Mouse (Mus musculus): ENCODE data around the gene Rusc2. TPM values are rescaled to one million over a fixed set of nuclear protein-coding genes. Genes with fewer than 3 reads are reported as not detected.
A peak's percentile ranks its signal among the peaks of the same experiment; 100 is the strongest.

The Rusc2 gene
- total and polyA plus RNA-seq, 2 experiments from 2014 or later, result 63.8 to 151 TPM

- TF ChIP-seq CTCF (IDR thresholded peaks at IDR 0.05; ENCODE audit: low read depth), result no peak
- no peaks in the 10 kb centered on the region for H3K36me3 ChIP-seq (ENCODE audit: insufficient read depth, low read length)
- no peak for ATAC-seq
- no peak for DNase-seq (ENCODE audit: low spot score)
- H3K27ac ChIP-seq, result no peak overlapping the region
- no peak overlapping the region for H3K9ac ChIP-seq (replicated peaks; ENCODE audit: low read length)
- no peaks in the 10 kb centered on the region for H3K27me3 ChIP-seq (ENCODE audit: insufficient read depth, low read length)
- 76% methylated on average over 3 of the region's 3 CpGs for WGBS
- no peak overlapping the region for H3K4me3 ChIP-seq (ENCODE audit: low read length)
- no peaks in the 10 kb centered on the region for H3K9me3 ChIP-seq (ENCODE audit: low read length)
- no peaks in the 10 kb centered on the region for H3K4me1 ChIP-seq (ENCODE audit: insufficient read depth, low read length)
- no peak overlapping the region for H3K4me2 ChIP-seq (ENCODE audit: low read depth, low read length)
These were observed 9.8 kb downstream of the Rusc2 start for GRCm38 (mm10) chr4:43391521-43392050.

GRCm38 (mm10) chr4:43394345-43394891 is 12.6 kb downstream of the Rusc2 start:
- no peaks in the 10 kb centered on the region for H3K27me3 ChIP-seq (ENCODE audit: insufficient read depth, low read length)
- ATAC-seq (no peak), DNase-seq (ENCODE audit: low spot score) (peak; percentile 39)
- H3K4me2 ChIP-seq (ENCODE audit: low read depth, low read length), result no peak overlapping the region
- H3K4me3 ChIP-seq (ENCODE audit: low read length), result no peak overlapping the region
- WGBS, result 64% methylated on average over 15 of the region's 15 CpGs
- no peaks in the 10 kb centered on the region for H3K36me3 ChIP-seq (ENCODE audit: insufficient read depth, low read length)
- peaks cover 13% of the 10 kb centered on the region; the same call in 1 of the 2 replicates for H3K4me1 ChIP-seq (ENCODE audit: insufficient read depth, low read length)
- TF ChIP-seq CTCF (IDR thresholded peaks at IDR 0.05; ENCODE audit: low read depth), result no peak
- H3K9ac ChIP-seq (replicated peaks; ENCODE audit: low read length), result no peak overlapping the region
- H3K9me3 ChIP-seq (ENCODE audit: low read length), result no peaks in the 10 kb centered on the region
- peak overlapping the region; percentile 62 for H3K27ac ChIP-seq

- 95% methylated on average over 5 of the region's 5 CpGs for WGBS
- H3K4me3 ChIP-seq (ENCODE audit: low read length), result no peak overlapping the region
- H3K9me3 ChIP-seq (ENCODE audit: low read length), result no peaks in the 10 kb centered on the region
- H3K36me3 ChIP-seq (ENCODE audit: insufficient read depth, low read length), result no peaks in the 10 kb centered on the region
- H3K27me3 ChIP-seq (ENCODE audit: insufficient read depth, low read length), result no peaks in the 10 kb centered on the region
- H3K27ac ChIP-seq, result peak overlapping the region; percentile 62; the same call in 1 of the 2 replicates
- peaks cover 17% of the 10 kb centered on the region; the same call in 1 of the 2 replicates for H3K4me1 ChIP-seq (ENCODE audit: insufficient read depth, low read length)
- no peak for DNase-seq (ENCODE audit: low spot score)
- TF ChIP-seq CTCF (IDR thresholded peaks at IDR 0.05; ENCODE audit: low read depth), result no peak
- no peak overlapping the region for H3K4me2 ChIP-seq (ENCODE audit: low read depth, low read length)
- no peak for ATAC-seq
- H3K9ac ChIP-seq (replicated peaks; ENCODE audit: low read length), result no peak overlapping the region
These were observed 13.4 kb downstream of the Rusc2 start for GRCm38 (mm10) chr4:43395147-43395546.

GRCm38 (mm10) chr4:43395836-43396235 is 14.1 kb downstream of the Rusc2 start:
- Histone ChIP-seq H3K4me3 (ENCODE audit: low read length) (no peak overlapping the region), H3K4me1 (ENCODE audit: insufficient read depth, low read length) (peaks cover 17% of the 10 kb centered on the region; the same call in 1 of the 2 replicates), H3K27ac (no peak overlapping the region), H3K9ac (replicated peaks; ENCODE audit: low read length) (no peak overlapping the region), H3K4me2 (ENCODE audit: low read depth, low read length) (no peak overlapping the region), H3K36me3 (ENCODE audit: insufficient read depth, low read length) (no peaks in the 10 kb centered on the region), H3K27me3 (ENCODE audit: insufficient read depth, low read length) (no peaks in the 10 kb centered on the region), H3K9me3 (ENCODE audit: low read length) (no peaks in the 10 kb centered on the region)
- DNase-seq (ENCODE audit: low spot score), result no peak
- WGBS, result 81% methylated on average over 9 of the region's 9 CpGs
- no peak for ATAC-seq
- no peak for TF ChIP-seq CTCF (IDR thresholded peaks at IDR 0.05; ENCODE audit: low read depth)

GRCm38 (mm10) chr4:43396381-43396780 is 14.6 kb downstream of the Rusc2 start:
- H3K4me1 ChIP-seq (ENCODE audit: insufficient read depth, low read length), result peaks cover 17% of the 10 kb centered on the region; the same call in 1 of the 2 replicates
- H3K27me3 ChIP-seq (ENCODE audit: insufficient read depth, low read length), result no peaks in the 10 kb centered on the region
- DNase-seq (ENCODE audit: low spot score) (no peak), ATAC-seq (no peak)
- WGBS, result 92% methylated on average over 5 of the region's 5 CpGs
- H3K36me3 ChIP-seq (ENCODE audit: insufficient read depth, low read length), result no peaks in the 10 kb centered on the region
- no peak overlapping the region for H3K4me3 ChIP-seq (ENCODE audit: low read length)
- H3K9me3 ChIP-seq (ENCODE audit: low read length), result no peaks in the 10 kb centered on the region
- TF ChIP-seq CTCF (IDR thresholded peaks at IDR 0.05; ENCODE audit: low read depth), result no peak
- H3K9ac ChIP-seq (replicated peaks; ENCODE audit: low read length), result no peak overlapping the region
- no peak overlapping the region for H3K27ac ChIP-seq
- no peak overlapping the region for H3K4me2 ChIP-seq (ENCODE audit: low read depth, low read length)

- DNase-seq (ENCODE audit: low spot score), result peak; percentile 46
- Histone ChIP-seq H3K27ac (peak overlapping the region; percentile 71), H3K36me3 (ENCODE audit: insufficient read depth, low read length) (no peaks in the 10 kb centered on the region), H3K4me3 (ENCODE audit: low read length) (no peak overlapping the region), H3K4me2 (ENCODE audit: low read depth, low read length) (no peak overlapping the region), H3K9ac (replicated peaks; ENCODE audit: low read length) (no peak overlapping the region), H3K9me3 (ENCODE audit: low read length) (no peaks in the 10 kb centered on the region), H3K4me1 (ENCODE audit: insufficient read depth, low read length) (peaks cover 17% of the 10 kb centered on the region; the same call in 1 of the 2 replicates), H3K27me3 (ENCODE audit: insufficient read depth, low read length) (no peaks in the 10 kb centered on the region)
- ATAC-seq, result peak; percentile 54; the same call in 1 of the 2 replicates
- TF ChIP-seq CTCF (IDR thresholded peaks at IDR 0.05; ENCODE audit: low read depth), result no peak
- WGBS, result 52% methylated on average over 4 of the region's 4 CpGs
These were observed 16.2 kb downstream of the Rusc2 start for GRCm38 (mm10) chr4:43398014-43398413.

GRCm38 (mm10) chr4:43398829-43399331 is 17.1 kb downstream of the Rusc2 start:
- no peaks in the 10 kb centered on the region for H3K27me3 ChIP-seq (ENCODE audit: insufficient read depth, low read length)
- H3K27ac ChIP-seq, result peak overlapping the region; percentile 71
- peaks cover 17% of the 10 kb centered on the region; the same call in 1 of the 2 replicates for H3K4me1 ChIP-seq (ENCODE audit: insufficient read depth, low read length)
- H3K4me2 ChIP-seq (ENCODE audit: low read depth, low read length), result peak overlapping the region; percentile 38
- WGBS, result 36% methylated on average over 17 of the region's 17 CpGs
- H3K4me3 ChIP-seq (ENCODE audit: low read length), result no peak overlapping the region
- H3K9me3 ChIP-seq (ENCODE audit: low read length), result no peaks in the 10 kb centered on the region
- 0 out of 2 replicates have a peak overlapping the region, but pooled peaks have one; percentile 9 for H3K9ac ChIP-seq (replicated peaks; ENCODE audit: low read length)
- no peak for TF ChIP-seq CTCF (IDR thresholded peaks at IDR 0.05; ENCODE audit: low read depth)
- H3K36me3 ChIP-seq (ENCODE audit: insufficient read depth, low read length), result no peaks in the 10 kb centered on the region
- DNase-seq (ENCODE audit: low spot score) (peak; percentile 74), ATAC-seq (peak; percentile 81)

All from hindbrain, postnatal 0 days (tissue).